Mouse (Mus musculus) frontal cortex, adult (tissue): ENCODE data around the gene Dhx34.
"Not testable (repeated sequence)": the region's sequence is repeated elsewhere in the genome, so short reads cannot be mapped to it uniquely, and the experiment has no call there.

ENCODE experiments used
- ATAC-seq: cut with Nextera tagmentation; 2 replicates; pipeline ENCODE4 v1.9.2; 2017; ENCODE audit warnings: mild to moderate bottlenecking, moderate library complexity, mixed read lengths; ENCODE audit not compliant: low TSS enrichment

The Dhx34 gene

DNA sequence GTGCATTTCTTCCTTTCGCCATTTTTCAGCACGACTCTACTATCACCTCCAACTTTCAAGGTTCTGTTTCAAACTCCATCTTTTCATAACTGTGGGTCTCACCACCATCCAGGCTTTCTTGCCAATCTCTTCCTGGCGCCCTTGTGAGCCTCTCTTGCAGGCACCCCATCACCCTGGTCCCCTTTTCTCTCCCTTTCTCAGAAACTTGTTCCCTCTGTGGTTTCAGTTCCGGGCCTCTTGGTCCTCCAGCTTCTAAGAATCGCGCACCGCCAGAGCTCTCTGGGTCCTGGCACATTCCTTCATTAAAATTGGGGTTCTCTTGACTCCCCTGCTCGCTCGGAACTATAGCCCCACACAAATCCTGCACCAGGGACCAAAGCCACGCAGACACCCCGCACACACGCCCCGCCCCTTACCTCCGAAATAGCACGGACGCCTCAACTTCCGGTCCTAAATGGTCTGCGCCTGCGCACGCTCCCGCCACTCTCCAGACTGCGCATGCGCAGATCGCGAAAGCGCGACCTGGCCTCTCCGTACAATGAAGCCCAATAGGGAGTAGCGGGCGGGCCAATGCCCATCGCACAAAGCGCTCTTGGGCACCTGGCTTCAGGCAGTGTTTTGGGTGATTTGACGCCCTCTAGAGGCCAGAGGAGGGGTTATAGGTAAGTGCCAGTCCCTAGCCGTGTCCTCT is at the start of gene Dhx34:
Gene Dhx34 (minus strand): TSS at position 456 of the 691 bp plus-strand sequence.
- ATAC-seq = peak; percentile 98

DNA sequence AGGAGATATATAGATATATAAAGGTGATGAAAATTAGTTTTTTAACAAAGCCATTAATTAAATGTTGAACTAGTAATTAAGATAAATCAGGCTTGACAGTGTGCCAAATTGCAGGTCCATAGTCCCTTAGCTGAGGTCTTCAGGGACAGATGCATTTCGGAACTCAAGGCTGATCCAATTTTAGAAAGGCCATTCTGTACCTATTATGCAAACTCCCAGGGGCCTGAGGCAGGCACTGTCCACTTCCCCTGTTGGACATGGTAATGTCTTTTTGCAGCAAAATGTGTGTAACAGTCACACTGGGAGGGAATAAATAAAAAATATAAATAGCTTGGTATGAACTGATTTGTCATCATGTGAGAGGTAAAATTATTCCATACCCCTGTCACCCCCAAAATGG is 49.3 kb upstream of the Dhx34 start:
- no peak for ATAC-seq

- ATAC-seq = not testable (repeated sequence)
Measured at GRCm38 (mm10) chr7:16266593-16266992, 44.8 kb upstream of the Dhx34 start.

DNA sequence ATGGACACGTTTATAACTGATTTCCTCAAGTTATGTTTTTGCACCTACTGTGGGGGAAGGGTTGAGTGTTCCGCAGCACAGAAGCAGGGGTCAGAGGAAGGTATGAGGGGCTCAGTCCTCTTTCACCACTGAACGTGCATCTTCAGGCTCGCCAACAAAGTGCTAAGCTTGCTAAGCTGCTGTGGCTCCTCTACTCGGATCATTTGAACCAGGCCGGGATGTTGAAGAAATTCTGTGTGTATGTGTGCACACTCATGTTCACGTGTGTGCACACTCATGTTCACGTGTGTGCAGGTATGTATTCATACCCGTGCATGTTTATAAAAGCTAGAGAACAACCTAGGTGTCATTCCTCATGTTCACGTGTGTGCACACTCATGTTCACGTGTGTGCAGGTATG is 44.0 kb upstream of the Dhx34 start:
- ATAC-seq = no peak

DNA sequence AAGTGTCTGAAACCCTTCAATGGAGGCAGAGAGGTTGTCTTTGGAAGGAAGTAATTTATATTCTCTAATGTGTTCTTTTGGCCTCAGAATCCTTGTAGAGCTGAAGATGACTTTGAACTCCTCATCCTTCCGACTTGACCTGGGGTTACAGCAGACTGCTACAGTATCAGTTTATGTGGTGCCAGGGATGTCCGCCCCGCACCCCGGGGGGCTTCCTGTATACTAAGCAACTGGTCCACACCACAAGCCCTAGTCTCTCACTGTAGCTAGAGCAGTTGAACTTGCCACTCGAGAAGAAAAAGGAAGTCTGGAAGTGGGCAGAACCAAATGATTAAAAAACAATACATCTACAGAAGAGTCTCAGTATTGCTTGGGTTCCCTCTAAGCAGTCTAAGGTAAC is 42.0 kb upstream of the Dhx34 start:
- ATAC-seq = no peak

DNA sequence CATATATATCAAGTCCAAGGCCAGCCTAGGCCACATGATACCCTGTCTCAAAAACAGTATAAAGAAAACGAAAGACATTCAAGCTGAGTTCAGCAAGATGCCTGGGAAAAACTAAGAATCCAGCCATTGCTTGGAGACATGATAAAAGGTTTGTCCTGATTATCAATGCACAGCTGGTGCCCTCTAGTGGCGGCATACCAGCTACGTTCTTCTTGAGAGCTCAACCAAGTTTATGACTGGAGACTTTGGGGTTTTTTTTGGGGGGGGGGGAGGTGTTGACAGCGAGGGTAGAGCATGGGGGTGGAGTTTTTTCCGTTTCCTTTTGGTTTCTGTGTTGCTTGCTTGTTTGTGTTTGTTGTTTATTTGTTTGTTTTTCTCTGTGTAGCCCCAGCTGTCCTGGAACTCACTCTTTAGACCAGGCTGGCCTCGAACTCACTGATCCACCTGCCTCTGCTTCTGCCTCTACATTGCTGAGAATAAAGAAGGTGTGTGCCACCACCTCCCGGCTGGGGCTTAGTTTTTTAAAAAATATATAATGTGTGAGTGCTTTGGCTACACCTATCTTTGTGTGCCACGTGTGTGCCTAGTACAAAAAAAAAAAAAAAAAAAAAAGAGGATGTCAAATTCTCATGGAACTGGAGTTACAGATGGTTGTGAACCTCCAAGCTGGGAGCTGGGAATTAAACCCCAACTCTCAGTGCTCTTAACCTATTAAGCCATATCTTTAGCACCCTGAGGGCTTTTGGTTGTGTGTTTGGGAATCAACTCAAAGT is 41.4 kb upstream of the Dhx34 start:
- no peak for ATAC-seq

DNA sequence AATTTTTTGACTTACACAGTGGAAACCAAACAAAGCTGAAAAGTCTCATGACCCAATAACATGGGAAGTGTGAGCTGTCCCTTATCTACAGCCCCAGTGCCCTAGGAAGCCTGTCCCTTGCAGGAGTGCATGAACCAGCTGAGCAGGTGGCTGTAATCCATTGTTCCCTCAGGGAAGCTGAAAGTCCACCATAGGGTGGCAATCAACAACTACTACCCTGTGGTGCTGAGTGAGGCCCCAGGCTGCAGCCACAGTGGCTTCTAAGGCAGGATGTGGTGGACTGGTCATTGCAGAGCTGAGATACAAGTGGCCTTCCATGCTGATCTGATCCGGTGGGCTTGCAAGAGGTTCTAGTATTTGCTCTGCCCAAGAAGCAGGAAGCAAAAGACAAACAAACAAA is 39.3 kb upstream of the Dhx34 start:
- ATAC-seq = no peak

GRCm38 (mm10) chr7:16259110-16259590 is 37.3 kb upstream of the Dhx34 start, which contains the start of gene C5ar1:
Gene C5ar1, minus strand, starts transcription at chr7:16259540.
- ATAC-seq = no peak

- ATAC-seq = no peak
Measured at GRCm38 (mm10) chr7:16257830-16258229, 36.0 kb upstream of the Dhx34 start.

- ATAC-seq = not testable (repeated sequence)
Measured at GRCm38 (mm10) chr7:16255963-16256362, 34.1 kb upstream of the Dhx34 start.

DNA sequence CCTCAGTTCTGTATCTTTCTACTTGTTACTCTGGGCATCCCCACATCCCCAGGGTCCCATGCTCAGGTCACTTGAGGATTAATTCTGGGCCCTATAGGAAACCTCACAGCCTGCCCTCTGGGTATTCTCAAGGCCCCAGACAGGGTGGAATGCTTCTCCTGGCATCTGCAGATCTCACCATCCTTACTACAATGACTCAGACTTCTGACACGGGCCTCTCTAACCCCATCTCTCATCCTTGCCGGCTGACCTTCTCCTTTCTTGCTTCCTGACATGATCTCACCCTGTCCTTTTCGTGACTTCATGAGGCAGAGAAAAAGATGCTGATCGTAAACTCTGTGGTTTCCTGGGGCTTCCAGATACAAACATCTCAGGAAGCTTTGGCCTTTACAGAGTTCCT is 32.4 kb upstream of the Dhx34 start:
- ATAC-seq = no peak

- no peak for ATAC-seq
Measured at GRCm38 (mm10) chr7:16250687-16251086, 28.9 kb upstream of the Dhx34 start.

DNA sequence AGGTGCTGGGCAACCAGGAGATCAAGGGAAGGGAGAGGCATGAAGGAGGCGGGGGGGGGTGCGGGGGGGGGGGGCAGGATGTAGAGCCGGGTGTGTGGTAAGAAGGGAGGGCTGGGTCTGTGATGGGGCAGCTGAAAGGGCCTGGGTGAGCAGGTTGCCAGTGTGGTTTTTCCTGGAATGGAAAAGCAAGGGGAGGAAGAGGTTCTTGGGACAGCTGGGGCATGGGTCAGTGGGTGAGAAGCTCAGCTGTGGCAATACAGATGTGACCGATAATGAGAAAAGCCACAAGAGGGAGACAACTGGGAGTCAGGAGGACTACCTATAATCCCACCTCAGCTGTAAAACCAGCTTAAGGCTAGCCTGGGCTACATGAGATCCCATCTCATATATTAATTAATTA is 24.1 kb upstream of the Dhx34 start:
- no peak for ATAC-seq

GRCm38 (mm10) chr7:16244067-16244466 is 22.2 kb upstream of the Dhx34 start, which contains the start of gene C5ar2:
Gene C5ar2, minus strand, starts transcription at chr7:16244154.
- ATAC-seq = no peak

DNA sequence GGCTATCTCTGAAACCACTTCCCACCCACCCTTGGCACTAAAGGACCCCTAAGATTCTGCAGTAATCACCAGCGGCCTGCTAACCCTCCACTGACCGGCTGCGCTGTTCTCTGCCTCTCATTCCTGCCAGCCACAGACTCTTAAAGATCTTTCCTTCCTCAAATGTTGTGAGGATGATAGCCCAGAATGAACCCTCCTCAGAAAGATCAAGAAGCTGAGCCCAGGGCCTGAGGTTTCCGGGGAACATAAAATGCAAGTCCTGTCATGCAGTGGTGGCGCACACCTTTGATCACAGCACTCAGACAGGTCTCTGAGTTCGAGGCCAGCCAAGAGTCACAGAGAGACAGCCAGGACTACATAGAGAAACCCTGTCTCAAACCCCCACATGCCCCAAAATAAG is 20.4 kb upstream of the Dhx34 start:
- ATAC-seq = no peak

- ATAC-seq = no peak
Measured at GRCm38 (mm10) chr7:16241787-16242186, 19.9 kb upstream of the Dhx34 start.

DNA sequence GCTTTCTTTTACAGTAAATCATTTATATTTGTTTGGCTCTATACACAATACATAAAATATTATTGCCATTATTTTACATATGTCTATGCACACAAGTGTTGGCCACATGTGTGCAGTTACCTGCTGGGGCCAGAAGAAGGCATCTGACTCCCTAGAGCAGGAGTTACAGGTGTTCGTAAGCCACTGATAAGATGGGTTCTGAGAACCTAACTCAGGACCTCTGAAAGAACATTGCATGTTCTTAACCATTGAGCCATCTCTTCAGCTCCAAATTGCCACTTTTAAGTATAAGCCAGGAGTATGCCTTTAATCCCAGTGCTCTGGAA is 19.1 kb upstream of the Dhx34 start:
- ATAC-seq = no peak

DNA sequence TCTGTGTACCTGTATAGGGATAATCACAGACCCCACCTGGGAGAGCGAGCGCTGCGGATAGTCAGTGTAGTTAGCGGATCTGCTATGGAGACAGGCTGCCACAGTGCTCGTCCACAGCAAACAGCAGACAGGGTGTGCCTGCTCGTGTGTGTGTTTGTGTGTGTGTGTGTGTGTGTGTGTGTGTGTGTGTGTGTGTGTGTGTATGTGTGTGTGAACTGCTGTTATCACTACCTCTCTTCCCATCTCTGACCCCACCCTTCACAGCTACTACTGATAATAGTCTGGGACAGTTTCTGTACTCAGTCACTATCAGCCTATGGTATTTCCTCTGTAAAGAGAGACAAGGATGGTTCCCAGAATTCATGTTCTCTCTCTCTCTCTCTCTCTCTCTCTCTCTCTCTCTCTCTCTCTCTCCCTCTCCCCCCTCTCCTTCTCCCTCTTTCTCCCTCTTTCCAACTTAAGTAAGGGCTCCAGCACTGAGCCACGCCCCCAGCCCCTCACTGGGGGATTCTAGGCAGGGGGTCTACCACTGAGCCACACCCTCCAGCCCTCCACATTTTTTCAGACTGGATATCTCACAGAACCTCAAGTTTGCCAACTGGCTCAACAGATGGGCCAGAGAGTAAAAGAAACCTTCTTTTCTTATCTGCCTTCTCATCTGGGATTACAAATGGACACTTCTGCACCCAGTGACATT is 18.6 kb upstream of the Dhx34 start:
- no peak for ATAC-seq

DNA sequence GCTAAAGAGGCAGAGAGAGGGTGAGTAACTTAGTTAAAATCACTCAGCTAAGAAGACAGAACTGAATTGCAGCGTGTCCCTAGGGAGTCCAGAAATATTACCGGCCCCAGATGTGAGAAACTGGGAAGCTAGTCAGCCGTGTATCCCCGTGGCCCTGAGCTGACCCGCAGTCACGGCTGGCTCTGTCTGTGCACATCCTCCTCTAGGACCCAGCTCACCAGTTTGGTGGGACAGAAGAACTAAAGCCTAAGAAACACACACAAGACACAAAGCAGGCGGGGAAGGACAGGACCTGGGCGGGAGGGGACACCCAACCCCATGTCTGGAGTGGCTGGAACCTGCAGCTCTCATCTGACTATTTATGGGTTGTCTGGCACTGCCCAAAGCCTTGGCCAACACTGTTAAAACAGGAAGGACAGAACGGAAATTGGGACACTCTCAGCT is 17.7 kb upstream of the Dhx34 start:
- ATAC-seq = no peak

GRCm38 (mm10) chr7:16229869-16230268 is 8.0 kb upstream of the Dhx34 start:
- ATAC-seq = no peak

DNA sequence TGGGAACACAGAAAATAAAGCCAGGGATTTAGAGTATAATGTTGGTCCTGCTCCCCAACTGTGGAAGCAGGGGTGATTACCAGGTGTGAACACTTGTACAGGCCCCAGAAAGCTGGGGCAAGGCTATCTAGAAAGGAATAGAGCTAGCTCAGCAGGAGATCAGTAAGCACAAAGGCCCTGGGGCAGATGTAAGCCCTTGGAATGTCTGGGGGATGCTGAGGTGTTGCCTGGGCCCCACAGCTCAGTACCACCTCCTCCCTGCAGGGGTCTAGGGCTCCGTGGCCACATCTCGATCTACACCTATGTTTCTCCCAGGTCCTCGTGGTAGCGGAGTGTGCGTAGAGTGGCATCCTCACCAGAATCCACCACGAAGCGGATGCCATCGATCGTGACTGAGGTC is 7.9 kb downstream of the Dhx34 start:
- ATAC-seq = no peak

DNA sequence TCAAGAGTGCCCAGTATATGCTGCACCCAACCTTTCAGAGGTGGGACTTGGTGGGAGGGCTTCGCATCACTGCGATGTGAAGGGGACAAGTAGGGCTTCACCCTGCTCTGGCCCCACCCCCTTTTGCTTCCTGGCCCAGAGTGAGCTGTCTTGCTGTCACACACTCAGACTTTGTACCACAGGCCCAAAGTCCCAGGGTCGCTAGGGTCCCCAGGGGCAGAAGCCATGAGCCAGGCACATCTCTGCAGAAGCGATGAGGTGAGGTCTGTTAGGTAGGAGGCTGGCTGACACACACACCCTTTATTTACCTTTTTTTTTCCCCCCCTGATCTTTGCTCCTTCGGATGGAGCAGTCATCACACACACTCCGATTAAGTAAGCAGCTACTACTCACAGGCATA is 8.6 kb downstream of the Dhx34 start:
- ATAC-seq = no peak
